Mouse (Mus musculus): ENCODE measurements around the gene Scfd2.

The Scfd2 gene

GRCm38 (mm10) chr5:74531630-74532280 is at the start of gene Scfd2:
Scfd2 (minus strand) TSS chr5:74531759.
- DNase-seq (ENCODE audit: low spot score in 2 of 2) = peak; percentile 90 to 98

GRCm38 (mm10) chr5:74571767-74572166 is 40.2 kb upstream of the Scfd2 start:
- DNase-seq (ENCODE audit: low spot score in 2 of 2) = no peak

- no peak for DNase-seq (ENCODE audit: low spot score in 2 of 2)
Observed at GRCm38 (mm10) chr5:74561151-74561550, 29.6 kb upstream of the Scfd2 start.

GRCm38 (mm10) chr5:74549566-74549965 is 18.0 kb upstream of the Scfd2 start:
- no peak for DNase-seq (ENCODE audit: low spot score in 2 of 2)

- DNase-seq (ENCODE audit: low spot score in 2 of 2) = no peak
Observed at GRCm38 (mm10) chr5:74545606-74546005, 14.0 kb upstream of the Scfd2 start.

GRCm38 (mm10) chr5:74536180-74536947 is 4.8 kb upstream of the Scfd2 start:
- DNase-seq (ENCODE audit: low spot score in 2 of 2) = no peak

- peak; percentile 57 to 86 for DNase-seq (ENCODE audit: low spot score in 2 of 2)
Observed at GRCm38 (mm10) chr5:74535240-74536021, 3.9 kb upstream of the Scfd2 start, which contains the start of gene Fip1l1. Fip1l1 (plus strand) TSS chr5:74535449.

- DNase-seq (ENCODE audit: low spot score in 2 of 2) = no peak
Observed at GRCm38 (mm10) chr5:74530785-74531184, 774 bp downstream of the Scfd2 start.

GRCm38 (mm10) chr5:74527025-74527424 is 4.5 kb downstream of the Scfd2 start:
- DNase-seq (ENCODE audit: low spot score in 2 of 2) = no peak

GRCm38 (mm10) chr5:74511686-74512085 is 19.9 kb downstream of the Scfd2 start:
- DNase-seq (ENCODE audit: low spot score in 2 of 2) = no peak

GRCm38 (mm10) chr5:74492705-74493104 is 38.9 kb downstream of the Scfd2 start:
- DNase-seq (ENCODE audit: low spot score in 2 of 2) = no peak

- no peak for DNase-seq (ENCODE audit: low spot score in 2 of 2)
Observed at GRCm38 (mm10) chr5:74484646-74485045, 46.9 kb downstream of the Scfd2 start.

GRCm38 (mm10) chr5:74482633-74483032 is 48.9 kb downstream of the Scfd2 start:
- peak in 1 of 2 experiments; percentile 7 for DNase-seq (ENCODE audit: low spot score in 2 of 2)

GRCm38 (mm10) chr5:74482034-74482433 is 49.5 kb downstream of the Scfd2 start:
- DNase-seq (ENCODE audit: low spot score in 2 of 2) = no peak

- no peak for DNase-seq (ENCODE audit: low spot score in 2 of 2)
Observed at GRCm38 (mm10) chr5:74480409-74480808, 51.1 kb downstream of the Scfd2 start.

- DNase-seq (ENCODE audit: low spot score in 2 of 2) = no peak
Observed at GRCm38 (mm10) chr5:74479947-74480346, 51.6 kb downstream of the Scfd2 start.

- DNase-seq (ENCODE audit: low spot score in 2 of 2) = no peak
Observed at GRCm38 (mm10) chr5:74479157-74479556, 52.4 kb downstream of the Scfd2 start.

GRCm38 (mm10) chr5:74476551-74476950 is 55.0 kb downstream of the Scfd2 start:
- no peak for DNase-seq (ENCODE audit: low spot score in 2 of 2)

GRCm38 (mm10) chr5:74473117-74473516 is 58.4 kb downstream of the Scfd2 start:
- no peak for DNase-seq (ENCODE audit: low spot score in 2 of 2)

GRCm38 (mm10) chr5:74470819-74471218 is 60.7 kb downstream of the Scfd2 start:
- no peak for DNase-seq (ENCODE audit: low spot score in 2 of 2)

GRCm38 (mm10) chr5:74469620-74470019 is 61.9 kb downstream of the Scfd2 start:
- no peak for DNase-seq (ENCODE audit: low spot score in 2 of 2)

GRCm38 (mm10) chr5:74467753-74468152 is 63.8 kb downstream of the Scfd2 start:
- DNase-seq (ENCODE audit: low spot score in 2 of 2) = no peak

Measured in left cerebral cortex, adult 9 months (tissue).